Mouse (Mus musculus): ENCODE data around the gene Rnf114.

GRCm38 (mm10) chr2:167544456-167544855, 52.0 kb downstream of the Rnf114 start:
- no peak for TF ChIP-seq ZNF384 (IDR thresholded peaks at IDR 0.05; ENCODE audit: low read depth, low read length)
- TF ChIP-seq MAFK (IDR thresholded peaks at IDR 0.05; ENCODE audit: insufficient read depth, low read depth, low read length), result no peak

Data from ES-E14 (cell line).